Mouse (Mus musculus): ENCODE data around the gene Ephx1. TPM values are rescaled to one million over a fixed set of nuclear protein-coding genes. Genes with fewer than 3 reads are reported as not detected.
"Not testable (repeated sequence)": the region's sequence is repeated elsewhere in the genome, so short reads cannot be mapped to it uniquely, and the experiment has no call there.

The Ephx1 gene
- polyA plus RNA-seq, 1 experiment: 13.4 TPM

- Histone ChIP-seq H3K4me3 (replicated peaks; ENCODE audit: control insufficient read depth, low read depth, low read length) (peak overlapping the region; percentile 97), H3K27ac (ENCODE audit: control insufficient read depth, insufficient read depth, low read depth, low read length, poor library complexity) (peak overlapping the region; percentile 97), H3K4me1 (ENCODE audit: control insufficient read depth, insufficient read depth, low read length) (peaks cover 7% of the 10 kb centered on the region)
- 34% methylated on average over 1 of the region's 1 CpGs for WGBS
- TF ChIP-seq CTCF (IDR thresholded peaks at IDR 0.05; ENCODE audit: control insufficient read depth, insufficient read depth, low read length): peak; percentile 27; the same call in 1 of the 2 replicates
- TF ChIP-seq POLR2A (IDR thresholded peaks at IDR 0.05; ENCODE audit: borderline replicate concordance, control insufficient read depth, low read depth, low read length): no peak
Measured at GRCm38 (mm10) chr1:180943896-180944295, 76.8 kb downstream of the Ephx1 start.

- no peak for TF ChIP-seq CTCF (IDR thresholded peaks at IDR 0.05; ENCODE audit: control insufficient read depth, insufficient read depth, low read length)
- TF ChIP-seq POLR2A (IDR thresholded peaks at IDR 0.05; ENCODE audit: borderline replicate concordance, control insufficient read depth, low read depth, low read length): no peak
- Histone ChIP-seq H3K4me1 (ENCODE audit: control insufficient read depth, insufficient read depth, low read length) (peaks cover 7% of the 10 kb centered on the region), H3K4me3 (replicated peaks; ENCODE audit: control insufficient read depth, low read depth, low read length) (peak overlapping the region; percentile 97), H3K27ac (ENCODE audit: control insufficient read depth, insufficient read depth, low read depth, low read length, poor library complexity) (peak overlapping the region; percentile 97)
- WGBS: 42% methylated on average over 11 of the region's 11 CpGs
Measured at GRCm38 (mm10) chr1:180943032-180943644, 77.6 kb downstream of the Ephx1 start.

- Histone ChIP-seq H3K4me1 (ENCODE audit: control insufficient read depth, insufficient read depth, low read length) (peaks cover 7% of the 10 kb centered on the region), H3K27ac (ENCODE audit: control insufficient read depth, insufficient read depth, low read depth, low read length, poor library complexity) (peak within 1 kb of the TSS; percentile 97), H3K4me3 (replicated peaks; ENCODE audit: control insufficient read depth, low read depth, low read length) (peak within 1 kb of the TSS; percentile 97)
- under 1% methylated on average over 73 of the region's 73 CpGs for WGBS
- TF ChIP-seq CTCF (IDR thresholded peaks at IDR 0.05; ENCODE audit: control insufficient read depth, insufficient read depth, low read length): no peak
- TF ChIP-seq POLR2A (IDR thresholded peaks at IDR 0.05; ENCODE audit: borderline replicate concordance, control insufficient read depth, low read depth, low read length): peak; percentile 36; the same call in 1 of the 2 replicates
Measured at GRCm38 (mm10) chr1:180942166-180943031, 78.3 kb downstream of the Ephx1 start, which contains the start of gene Tmem63a. Tmem63a (plus strand) TSS chr1:180942344.

- peak overlapping the region; percentile 97 for H3K4me3 ChIP-seq (replicated peaks; ENCODE audit: control insufficient read depth, low read depth, low read length)
- TF ChIP-seq CTCF (IDR thresholded peaks at IDR 0.05; ENCODE audit: control insufficient read depth, insufficient read depth, low read length) (no peak), POLR2A (IDR thresholded peaks at IDR 0.05; ENCODE audit: borderline replicate concordance, control insufficient read depth, low read depth, low read length) (0 out of 2 replicates have a peak, but pooled peaks have one; percentile 27)
- H3K4me1 ChIP-seq (ENCODE audit: control insufficient read depth, insufficient read depth, low read length): peaks cover 7% of the 10 kb centered on the region
- 5% methylated on average over 18 of the region's 18 CpGs for WGBS
- H3K27ac ChIP-seq (ENCODE audit: control insufficient read depth, insufficient read depth, low read depth, low read length, poor library complexity): peak overlapping the region; percentile 97
Measured at GRCm38 (mm10) chr1:180941726-180942125, 79.0 kb downstream of the Ephx1 start.

GRCm38 (mm10) chr1:180940776-180941460 lies 79.8 kb downstream of the Ephx1 start:
- H3K4me3 ChIP-seq (replicated peaks; ENCODE audit: control insufficient read depth, low read depth, low read length): no peak overlapping the region
- H3K4me1 ChIP-seq (ENCODE audit: control insufficient read depth, insufficient read depth, low read length): peaks cover 5% of the 10 kb centered on the region
- WGBS: 52% methylated on average over 7 of the region's 7 CpGs
- TF ChIP-seq CTCF (IDR thresholded peaks at IDR 0.05; ENCODE audit: control insufficient read depth, insufficient read depth, low read length) (no peak), POLR2A (IDR thresholded peaks at IDR 0.05; ENCODE audit: borderline replicate concordance, control insufficient read depth, low read depth, low read length) (no peak)
- peak overlapping the region; percentile 24; the same call in 1 of the 2 replicates for H3K27ac ChIP-seq (ENCODE audit: control insufficient read depth, insufficient read depth, low read depth, low read length, poor library complexity)

- not testable (repeated sequence) for H3K4me3 ChIP-seq (replicated peaks; ENCODE audit: control insufficient read depth, low read depth, low read length); H3K4me1 ChIP-seq (ENCODE audit: control insufficient read depth, insufficient read depth, low read length); H3K27ac ChIP-seq (ENCODE audit: control insufficient read depth, insufficient read depth, low read depth, low read length, poor library complexity)
- WGBS: 78% methylated on average over 2 of the region's 2 CpGs
Measured at GRCm38 (mm10) chr1:180938781-180939180, 81.9 kb downstream of the Ephx1 start.

GRCm38 (mm10) chr1:180937631-180938030 lies 83.1 kb downstream of the Ephx1 start:
- not testable (repeated sequence) for H3K4me1 ChIP-seq (ENCODE audit: control insufficient read depth, insufficient read depth, low read length); H3K27ac ChIP-seq (ENCODE audit: control insufficient read depth, insufficient read depth, low read depth, low read length, poor library complexity); H3K4me3 ChIP-seq (replicated peaks; ENCODE audit: control insufficient read depth, low read depth, low read length)
- 91% methylated on average over 13 of the region's 13 CpGs for WGBS

Data from bone marrow, adult 2 months (tissue).